In genomic region chr17:68602744-68603143, GRCm38 (mm10) we compare ENCODE assay signal across 25 mouse cellular contexts.
DNase-seq lines count a peak whose midpoint lies in the region; ATAC-seq and TF ChIP-seq lines count a peak whose summit lies in the region.
"Had no signal": no experiment of that assay in that cellular context is flagged by ENCODE, and none has a peak within 500 bp of the region (broad histone marks: within the 10 kb centered on the region; RNA-seq: fewer than 3 reads in every experiment).

No protein-coding gene starts in this region.

- H3K4me3 ChIP-seq in hindbrain, postnatal 0 days (ENCODE audit: low read length): no peak overlapping the region
- no peak overlapping the region for H3K4me3 ChIP-seq in hindbrain, embryonic 12.5 days
- H3K4me3 ChIP-seq: forebrain, embryonic 13.5 days; heart, embryonic 10.5 days; heart, embryonic 15.5 days; limb, embryonic 12.5 days; liver, embryonic 15.5 days; midbrain, embryonic 15.5 days had no signal

- no peaks in the 10 kb centered on the region for H3K36me3 ChIP-seq in hindbrain, postnatal 0 days (ENCODE audit: insufficient read depth, low read length)
- H3K36me3 ChIP-seq in hindbrain, embryonic 12.5 days: no peaks in the 10 kb centered on the region
- H3K36me3 ChIP-seq: heart, embryonic 10.5 days; heart, embryonic 15.5 days; limb, embryonic 12.5 days; liver, embryonic 15.5 days; midbrain, embryonic 15.5 days had no signal

- peak; percentile 35 to 51 for DNase-seq in cerebellum, postnatal 25 days
- peak; percentile 46 for DNase-seq in hindbrain, postnatal 0 days (ENCODE audit: low spot score)
- peak; percentile 5 for DNase-seq in right cerebral cortex, adult 18-20 months
- no peak for DNase-seq in right cerebral cortex, postnatal 36 days (ENCODE audit: low spot score in 2 of 2)
- peak; percentile 6 to 7 for DNase-seq in layer of hippocampus, postnatal 36 days
- DNase-seq in thymus, postnatal 14 days: no peak
- DNase-seq: adrenal gland, adult 2 months; adrenal gland, postnatal 36 days; B cell, adult 2 months; kidney, adult 8-10 months; kidney, postnatal 4 days; lung, embryonic 14.5 days; lung, postnatal 14 days had no signal

- TF ChIP-seq CTCF in hindbrain, postnatal 0 days (IDR thresholded peaks at IDR 0.05; ENCODE audit: low read depth): no peak

- no peak overlapping the region for H3K27ac ChIP-seq in hindbrain, postnatal 0 days
- no peak overlapping the region for H3K27ac ChIP-seq in hindbrain, embryonic 12.5 days
- H3K27ac ChIP-seq: forebrain, embryonic 13.5 days; heart, embryonic 10.5 days; heart, embryonic 15.5 days; kidney, postnatal 0 days; limb, embryonic 12.5 days; liver, embryonic 15.5 days; midbrain, embryonic 15.5 days had no signal

- WGBS in hindbrain, postnatal 0 days: 59% methylated on average over 4 of the region's 4 CpGs
- WGBS in hindbrain, embryonic 12.5 days: 78% methylated on average over 4 of the region's 4 CpGs

- H3K4me2 ChIP-seq in hindbrain, postnatal 0 days (ENCODE audit: low read depth, low read length): no peak overlapping the region
- H3K4me2 ChIP-seq in hindbrain, embryonic 12.5 days (replicated peaks): no peak overlapping the region
- H3K4me2 ChIP-seq: forebrain, embryonic 13.5 days; heart, embryonic 15.5 days; limb, embryonic 12.5 days; liver, embryonic 15.5 days; lung, embryonic 14.5 days; midbrain, embryonic 15.5 days had no signal

- no peaks in the 10 kb centered on the region for H3K4me1 ChIP-seq in hindbrain, postnatal 0 days (ENCODE audit: insufficient read depth, low read length)
- no peaks in the 10 kb centered on the region for H3K4me1 ChIP-seq in hindbrain, embryonic 12.5 days
- H3K4me1 ChIP-seq: forebrain, embryonic 13.5 days; heart, embryonic 10.5 days; heart, embryonic 15.5 days; limb, embryonic 12.5 days; liver, embryonic 15.5 days; midbrain, embryonic 15.5 days had no signal

- ATAC-seq in cerebellum, adult (ENCODE audit: insufficient number of reproducible peaks, low FRiP score, low TSS enrichment): no peak
- ATAC-seq in hindbrain, postnatal 0 days: no peak
- no peak for ATAC-seq in hindbrain, embryonic 12.5 days (ENCODE audit: low FRiP score)
- ATAC-seq: activated CD4-positive, CD25-positive, alpha-beta regulatory T cell, adult 4 months; forebrain, embryonic 13.5 days; intestine, embryonic 16.5 days; midbrain, embryonic 15.5 days had no signal

- no peaks in the 10 kb centered on the region for H3K9me3 ChIP-seq in hindbrain, postnatal 0 days (ENCODE audit: low read length)
- no peaks in the 10 kb centered on the region for H3K9me3 ChIP-seq in hindbrain, embryonic 12.5 days (replicated peaks)
- H3K9me3 ChIP-seq: forebrain, embryonic 13.5 days; heart, embryonic 10.5 days; heart, embryonic 15.5 days; limb, embryonic 12.5 days; liver, embryonic 15.5 days; midbrain, embryonic 15.5 days had no signal

- H3K27me3 ChIP-seq in hindbrain, postnatal 0 days (ENCODE audit: insufficient read depth, low read length): no peaks in the 10 kb centered on the region
- no peaks in the 10 kb centered on the region for H3K27me3 ChIP-seq in hindbrain, embryonic 12.5 days
- H3K27me3 ChIP-seq: CH12.LX; forebrain, embryonic 13.5 days; heart, embryonic 15.5 days; limb, embryonic 12.5 days; liver, embryonic 15.5 days; midbrain, embryonic 15.5 days had no signal

- no peak overlapping the region for H3K9ac ChIP-seq in hindbrain, postnatal 0 days (replicated peaks; ENCODE audit: low read length)
- H3K9ac ChIP-seq in hindbrain, embryonic 12.5 days: no peak overlapping the region
- H3K9ac ChIP-seq: forebrain, embryonic 13.5 days; heart, embryonic 15.5 days; limb, embryonic 12.5 days; liver, embryonic 15.5 days; lung, embryonic 14.5 days; midbrain, embryonic 15.5 days had no signal

Comparison
In these comparisons a context has a peak if more than half of its experiments do, and no peak if none do; other contexts are left out.
1. DNase-seq: peak in cerebellum, postnatal 25 days (2 of 2), hindbrain, postnatal 0 days (single experiment), right cerebral cortex, adult 18-20 months (single experiment) and layer of hippocampus, postnatal 36 days (2 of 2); none in right cerebral cortex, postnatal 36 days (0 of 2) and thymus, postnatal 14 days (single experiment).